Mouse (Mus musculus): Measurements from ENCODE around the gene Rab3c. TPM values are rescaled to one million over a fixed set of nuclear protein-coding genes. Genes with fewer than 3 reads are reported as not detected.

Gene Rab3c
- total RNA-seq, 2 experiments from 2014 or later, result 161 to 162 TPM

DNA sequence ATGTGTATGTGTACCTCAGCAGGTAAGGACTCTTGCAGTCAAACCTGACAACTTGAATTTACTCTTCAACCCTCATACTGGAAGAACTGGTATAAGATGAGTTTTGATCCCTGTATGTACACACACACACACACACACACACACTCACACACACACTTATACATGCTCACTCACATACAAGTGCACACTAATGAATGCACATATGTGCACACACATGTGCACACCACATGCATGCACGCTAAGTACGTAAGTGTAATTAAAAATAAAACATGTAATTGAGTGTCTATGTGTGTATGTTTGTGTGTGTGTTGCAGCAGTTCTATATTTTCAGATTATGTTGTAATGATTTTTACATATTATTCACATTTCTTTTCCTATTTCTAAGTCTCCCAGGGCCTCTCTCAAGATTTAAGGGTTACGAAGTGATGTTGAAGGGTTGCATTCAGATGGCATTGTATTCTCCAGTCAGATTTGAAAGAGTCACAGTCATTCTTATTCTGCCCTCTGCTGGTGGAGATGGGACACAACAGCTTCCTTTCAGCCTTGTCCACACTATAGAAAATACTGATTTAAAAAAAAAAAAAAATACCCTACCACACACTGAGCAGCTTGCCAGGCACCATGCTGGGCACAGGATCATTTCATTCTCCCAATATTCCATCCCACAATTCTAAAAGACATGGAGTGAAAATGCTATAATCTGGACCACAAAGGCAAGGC is 240.9 kb downstream of the Rab3c start:
- peak; percentile 34 to 49 for DNase-seq (ENCODE audit: extremely low spot score in 1 of 2, low spot score in 2 of 2)
- intact Hi-C loops (cut with DNase I), result no loop called here

GRCm38 (mm10) chr13:110039170-110039569 is 241.6 kb downstream of the Rab3c start:
- intact Hi-C loops (cut with DNase I), result no loop called here
- DNase-seq (ENCODE audit: extremely low spot score in 1 of 2, low spot score in 2 of 2), result no peak

DNA sequence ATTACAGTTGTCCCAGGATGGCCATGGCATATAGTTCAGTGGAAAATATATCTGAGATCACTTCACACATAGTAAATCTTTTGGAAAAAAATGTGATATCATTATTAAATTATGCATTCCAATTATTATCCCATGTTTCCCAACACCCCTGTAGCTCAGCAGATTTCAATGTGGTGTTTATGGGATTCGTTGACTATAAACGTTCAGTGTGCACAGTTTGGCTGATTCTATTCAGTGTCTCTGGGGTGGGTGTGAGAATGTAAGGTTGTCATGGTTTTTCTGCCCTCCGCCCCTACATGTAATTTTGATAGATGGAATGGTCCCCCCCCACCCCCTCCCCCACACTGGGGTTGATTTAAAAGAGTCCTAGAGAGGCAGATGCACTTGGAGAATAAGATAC is 242.3 kb downstream of the Rab3c start:
- no peak for DNase-seq (ENCODE audit: extremely low spot score in 1 of 2, low spot score in 2 of 2)
- intact Hi-C loops (cut with DNase I), result no loop called here

DNA sequence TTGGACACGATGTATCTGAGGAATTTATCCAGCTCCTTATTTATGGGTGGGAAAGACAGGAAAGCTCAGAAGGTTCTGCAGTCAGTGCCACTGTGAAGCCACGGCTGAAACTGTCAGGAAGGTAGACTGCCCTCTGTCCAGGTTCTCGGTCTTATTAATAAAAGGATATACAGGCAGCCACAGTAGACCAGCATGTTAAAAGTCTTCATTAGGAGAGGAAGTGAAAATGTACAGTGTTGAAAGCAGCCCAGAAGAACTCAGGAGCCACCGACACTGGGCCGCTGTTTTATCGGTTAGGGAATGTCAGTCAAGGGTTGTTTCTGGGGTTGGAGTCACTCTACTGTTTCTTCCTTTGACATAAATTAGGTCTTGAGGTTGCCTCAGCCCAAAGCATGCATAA is 245.9 kb downstream of the Rab3c start:
- intact Hi-C loops (cut with DNase I), result no loop called here
- DNase-seq (ENCODE audit: extremely low spot score in 1 of 2, low spot score in 2 of 2), result no peak

- DNase-seq (ENCODE audit: extremely low spot score in 1 of 2, low spot score in 2 of 2), result no peak
- intact Hi-C loops (cut with DNase I), result no loop called here
Measured at GRCm38 (mm10) chr13:110034041-110034440, 246.8 kb downstream of the Rab3c start.

DNA sequence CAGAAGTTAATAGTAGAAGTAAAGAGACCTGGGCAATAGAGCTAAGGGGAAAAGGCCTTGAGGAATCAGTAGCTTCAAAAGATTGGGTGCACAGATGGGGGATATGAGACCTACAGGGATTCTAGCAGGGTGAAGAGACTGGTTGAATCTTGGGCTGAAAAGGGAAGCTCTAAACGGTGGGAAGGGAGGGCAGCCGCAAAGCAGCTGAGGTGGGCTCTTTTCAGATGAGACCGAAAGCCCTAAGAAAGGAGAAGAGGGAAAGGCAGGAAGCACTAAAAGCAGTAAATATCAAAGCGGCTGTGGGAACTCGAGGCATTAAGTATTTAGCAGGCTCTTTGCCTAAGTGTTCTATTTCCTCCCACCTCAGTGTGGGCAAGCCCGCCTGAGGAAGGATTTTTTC is 248.9 kb downstream of the Rab3c start:
- no peak for DNase-seq (ENCODE audit: extremely low spot score in 1 of 2, low spot score in 2 of 2)
- intact Hi-C loops (cut with DNase I), result no loop called here

GRCm38 (mm10) chr13:110031061-110031460 is 249.7 kb downstream of the Rab3c start:
- no peak for DNase-seq (ENCODE audit: extremely low spot score in 1 of 2, low spot score in 2 of 2)
- intact Hi-C loops (cut with DNase I), result no loop called here

DNA sequence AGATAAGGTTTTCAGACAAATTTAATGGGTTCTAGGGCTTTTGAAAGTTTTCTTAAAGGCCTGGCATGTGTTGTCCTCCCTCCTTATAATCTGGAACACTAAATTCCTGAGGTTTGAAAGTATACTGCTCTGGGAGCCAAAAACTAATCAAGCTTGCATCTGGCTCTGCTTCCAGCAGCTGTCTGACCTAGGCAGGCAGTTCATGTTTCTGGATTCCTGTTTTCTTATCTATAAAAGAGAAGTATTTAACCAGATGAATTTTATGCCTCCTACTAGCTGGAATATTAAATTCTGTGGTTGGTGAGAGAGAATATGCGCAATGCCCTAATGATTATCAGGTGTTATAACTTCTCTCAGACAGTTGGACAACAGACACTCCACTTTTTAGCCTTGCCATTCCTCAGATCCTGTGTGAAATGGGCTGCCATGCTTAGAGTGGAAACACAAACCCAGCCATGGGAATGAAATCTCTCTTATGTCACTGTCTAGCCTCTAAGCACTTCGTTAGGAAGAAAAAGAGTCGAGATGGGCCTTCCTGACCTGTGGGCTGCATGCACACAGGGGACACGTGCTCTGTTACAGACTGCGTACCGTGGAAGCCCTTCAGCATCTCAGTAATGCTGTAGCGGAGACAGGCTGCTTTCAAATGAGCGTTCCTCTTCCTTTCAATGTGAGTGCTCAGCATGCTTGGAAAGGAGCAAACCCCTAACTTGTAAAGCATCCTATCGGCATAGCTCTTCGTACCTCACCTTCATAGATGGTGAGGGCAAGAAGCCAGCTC is 256.2 kb downstream of the Rab3c start:
- intact Hi-C loops (cut with DNase I), result no loop called here
- DNase-seq (ENCODE audit: extremely low spot score in 1 of 2, low spot score in 2 of 2), result no peak

DNA sequence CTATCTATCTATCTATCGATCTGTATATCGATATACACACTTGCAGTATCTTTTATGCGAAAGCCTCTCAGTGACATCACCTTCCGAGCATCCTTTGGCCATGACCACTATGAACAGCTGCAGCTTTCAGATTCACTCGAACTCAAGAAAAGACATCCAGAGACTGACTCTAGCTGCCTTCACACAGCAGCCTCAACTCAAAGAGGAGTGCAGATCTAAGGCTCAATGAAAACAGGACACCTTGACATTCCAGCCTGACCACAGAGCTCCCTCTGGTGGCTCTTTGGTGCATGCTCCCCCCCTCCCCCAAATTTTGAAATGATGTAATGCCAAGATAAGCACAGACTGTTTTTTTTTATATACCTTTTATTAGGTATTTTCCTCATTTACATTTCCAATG is 257.8 kb downstream of the Rab3c start:
- no peak for DNase-seq (ENCODE audit: extremely low spot score in 1 of 2, low spot score in 2 of 2)
- intact Hi-C loops (cut with DNase I), result no loop called here

- no peak for DNase-seq (ENCODE audit: extremely low spot score in 1 of 2, low spot score in 2 of 2)
- intact Hi-C loops (cut with DNase I), result loop anchor here (2.0 to 5.0 kb wide), 2 partner anchors 93 to 242 kb away; no protein-coding TSS in a partner anchor
Measured at GRCm38 (mm10) chr13:110019774-110020173, 261.0 kb downstream of the Rab3c start.

DNA sequence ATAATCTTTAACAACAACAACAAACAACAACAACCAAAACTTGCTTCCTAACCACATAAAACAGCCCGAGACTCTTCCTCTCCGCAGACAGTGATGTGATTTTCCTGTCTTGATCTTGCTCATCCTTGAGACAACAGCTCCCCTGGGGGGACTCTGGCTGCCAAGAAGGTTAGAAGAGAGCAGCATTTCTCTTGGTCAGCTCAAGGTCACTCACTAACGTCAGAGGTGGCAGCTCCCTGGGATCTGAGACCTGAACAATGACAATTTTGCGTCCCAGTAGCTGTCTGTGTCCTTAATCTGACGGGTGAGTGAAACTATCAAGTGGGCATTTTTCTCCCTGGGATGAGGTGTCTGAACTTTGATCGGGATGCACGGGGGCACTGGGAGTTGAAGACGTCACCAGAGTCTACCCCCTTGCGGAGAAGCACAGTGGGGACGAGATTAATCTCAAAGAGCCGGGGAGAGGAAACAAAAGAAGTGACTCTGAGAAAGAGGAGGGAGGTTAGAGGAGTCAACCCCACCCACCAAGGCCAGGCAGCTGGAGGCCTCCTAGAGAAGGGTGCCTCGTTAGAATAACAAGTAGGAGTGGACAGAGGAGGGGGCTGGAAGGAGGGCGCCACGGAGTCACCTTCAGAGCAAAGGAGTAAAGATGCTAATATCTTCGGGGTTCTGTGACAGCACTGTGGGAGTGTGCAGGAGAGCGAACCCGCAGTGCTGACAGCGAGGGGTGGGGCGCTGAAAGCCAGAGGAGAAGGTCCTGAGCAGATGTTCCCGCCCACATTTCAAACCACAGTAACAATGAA is 261.7 kb downstream of the Rab3c start:
- intact Hi-C loops (cut with DNase I), result loop anchor here (2.0 to 5.0 kb wide), 2 partner anchors 92 to 242 kb away; no protein-coding TSS in a partner anchor
- no peak for DNase-seq (ENCODE audit: extremely low spot score in 1 of 2, low spot score in 2 of 2)

- intact Hi-C loops (cut with DNase I), result loop anchor here (2.0 to 5.0 kb wide), 2 partner anchors 92 to 241 kb away; no protein-coding TSS in a partner anchor
- DNase-seq (ENCODE audit: extremely low spot score in 1 of 2, low spot score in 2 of 2), result peak; percentile 84 to 86
Measured at GRCm38 (mm10) chr13:110018431-110018901, 262.3 kb downstream of the Rab3c start.

DNA sequence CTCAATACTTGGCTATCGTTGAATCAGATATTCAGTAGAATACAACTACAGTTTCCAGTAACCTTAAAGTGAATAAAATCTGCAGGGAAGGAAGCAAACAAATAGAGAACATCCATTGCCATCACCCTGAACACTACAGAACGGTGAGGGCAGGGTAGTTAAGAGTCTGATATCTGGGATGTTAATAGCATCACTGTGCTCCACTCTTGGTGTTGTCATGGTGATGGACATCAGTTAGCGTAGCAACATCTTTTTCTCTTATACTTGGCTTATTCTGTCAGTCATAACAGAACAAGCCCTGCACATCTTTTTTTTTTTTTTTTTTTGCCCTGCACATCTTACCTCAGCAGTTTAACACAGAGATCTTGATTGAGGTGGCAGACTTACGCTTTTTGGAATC is 268.8 kb downstream of the Rab3c start:
- no peak for DNase-seq (ENCODE audit: extremely low spot score in 1 of 2, low spot score in 2 of 2)
- intact Hi-C loops (cut with DNase I), result no loop called here

- intact Hi-C loops (cut with DNase I), result no loop called here
Measured at GRCm38 (mm10) chr13:110010876-110011275, 269.9 kb downstream of the Rab3c start.

GRCm38 (mm10) chr13:110008539-110008938 is 272.3 kb downstream of the Rab3c start:
- intact Hi-C loops (cut with DNase I), result no loop called here
- peak in 1 of 2 experiments; percentile 60 for DNase-seq (ENCODE audit: extremely low spot score in 1 of 2, low spot score in 2 of 2)

More at GRCm38 (mm10) chr13:110010876-110011275, 269.9 kb downstream of the Rab3c start:
- DNase-seq (ENCODE audit: extremely low spot score in 1 of 2, low spot score in 2 of 2), result no peak

- intact Hi-C loops (cut with DNase I), result no loop called here
- no peak for DNase-seq (ENCODE audit: extremely low spot score in 1 of 2, low spot score in 2 of 2)
Measured at GRCm38 (mm10) chr13:110006106-110006781, 274.6 kb downstream of the Rab3c start.

Data from left cerebral cortex, postnatal 10 days (tissue).